Mouse (Mus musculus) hindbrain, postnatal 0 days (tissue): ENCODE measurements at regions not wholly inside any gene's neighbourhood (a gene's known extent, or its start where the extent isn't known, plus 50 kb on each side); places are given as distances from the start of the nearest gene placed in this dataset.

Experiments used
- ATAC-seq: fragments of 200-750 bp; cut with Nextera tagmentation; 2 replicates; pipeline ENCODE4 v1.8.0; 2017; ENCODE audit warnings: mild to moderate bottlenecking, moderate TSS enrichment, moderate library complexity
- DNase-seq: peaks from one replicate; pipeline ENCODE4 v3.0.0-alpha.2; 2015; ENCODE audit warnings: low spot score
- H3K27ac ChIP-seq: fragments of 300-500 bp; sonication (generic); 2 replicates; pipeline ENCODE4 v1.5.1; 2014; ENCODE audit warnings: mild to moderate bottlenecking
- H3K27me3 ChIP-seq: fragments of 300-500 bp; sonication (generic); 2 replicates; pipeline ENCODE4 v1.6.1; 2014; ENCODE audit warnings: low read length, mixed read lengths; ENCODE audit not compliant: insufficient read depth
- H3K36me3 ChIP-seq: fragments of 300-500 bp; sonication (generic); 2 replicates; pipeline ENCODE4 v1.6.1; 2014; ENCODE audit warnings: low read length, mixed read lengths; ENCODE audit not compliant: insufficient read depth
- H3K4me1 ChIP-seq: fragments of 300-500 bp; sonication (generic); 2 replicates; pipeline ENCODE4 v1.6.1; 2014; ENCODE audit warnings: antibody characterized with exemption, low read length, mixed read lengths; ENCODE audit not compliant: insufficient read depth
- H3K4me2 ChIP-seq: fragments of 300-500 bp; sonication (generic); 2 replicates; pipeline ENCODE4 v1.6.1; 2014; ENCODE audit warnings: low read depth, mild to moderate bottlenecking, low read length, moderate library complexity, mixed read lengths
- H3K4me3 ChIP-seq: fragments of 300-500 bp; sonication (generic); 2 replicates; pipeline ENCODE4 v1.5.1; 2014; ENCODE audit warnings: low read length
- H3K9ac ChIP-seq: fragments of 300-500 bp; sonication (generic); replicated peaks from 2 replicates; pipeline ENCODE4 v1.6.1; 2014; ENCODE audit warnings: mild to moderate bottlenecking, low read length, moderate library complexity, mixed read lengths
- H3K9me3 ChIP-seq: fragments of 300-500 bp; sonication (generic); 2 replicates; pipeline ENCODE4 v1.6.1; 2016; ENCODE audit warnings: low read length, mixed read lengths
- CTCF ChIP-seq: IDR thresholded peaks from 2 replicates; pipeline ENCODE4 v1.5.1; 2016; ENCODE audit warnings: antibody characterized with exemption, control low read depth, low read depth
- WGBS: fragments of 180-500 bp; shearing (Covaris S2); extraction: QIAGEN DNeasy Blood & Tissue Kit; methylation state at CpG from one replicate; pipeline ENCODE4 v1.1.7; 2014; 5-methylcytosine and 5-hydroxymethylcytosine counted together

- Histone ChIP-seq H3K27ac (no peak overlapping the region), H3K9ac (no peak overlapping the region), H3K4me2 (no peak overlapping the region), H3K9me3 (no peaks in the 10 kb centered on the region), H3K4me3 (no peak overlapping the region), H3K4me1 (no peaks in the 10 kb centered on the region), H3K36me3 (no peaks in the 10 kb centered on the region), H3K27me3 (no peaks in the 10 kb centered on the region)
- ATAC-seq (no peak), DNase-seq (peak; percentile 12)
- TF ChIP-seq CTCF: no peak
- 78% methylated on average over 3 of the region's 3 CpGs for WGBS
Observed at GRCm38 (mm10) chr13:90259071-90259742, 169.8 kb upstream of the Xrcc4 start.

- DNase-seq (no peak), ATAC-seq (no peak)
- Histone ChIP-seq H3K4me3 (no peak overlapping the region), H3K9me3 (no peaks in the 10 kb centered on the region), H3K9ac (no peak overlapping the region), H3K4me2 (no peak overlapping the region), H3K36me3 (no peaks in the 10 kb centered on the region), H3K27me3 (no peaks in the 10 kb centered on the region), H3K27ac (no peak overlapping the region), H3K4me1 (no peaks in the 10 kb centered on the region)
- 21% methylated on average over 1 of the region's 1 CpGs for WGBS
- TF ChIP-seq CTCF: no peak
Observed at GRCm38 (mm10) chr13:90252981-90253380, 163.6 kb upstream of the Xrcc4 start.

DNA sequence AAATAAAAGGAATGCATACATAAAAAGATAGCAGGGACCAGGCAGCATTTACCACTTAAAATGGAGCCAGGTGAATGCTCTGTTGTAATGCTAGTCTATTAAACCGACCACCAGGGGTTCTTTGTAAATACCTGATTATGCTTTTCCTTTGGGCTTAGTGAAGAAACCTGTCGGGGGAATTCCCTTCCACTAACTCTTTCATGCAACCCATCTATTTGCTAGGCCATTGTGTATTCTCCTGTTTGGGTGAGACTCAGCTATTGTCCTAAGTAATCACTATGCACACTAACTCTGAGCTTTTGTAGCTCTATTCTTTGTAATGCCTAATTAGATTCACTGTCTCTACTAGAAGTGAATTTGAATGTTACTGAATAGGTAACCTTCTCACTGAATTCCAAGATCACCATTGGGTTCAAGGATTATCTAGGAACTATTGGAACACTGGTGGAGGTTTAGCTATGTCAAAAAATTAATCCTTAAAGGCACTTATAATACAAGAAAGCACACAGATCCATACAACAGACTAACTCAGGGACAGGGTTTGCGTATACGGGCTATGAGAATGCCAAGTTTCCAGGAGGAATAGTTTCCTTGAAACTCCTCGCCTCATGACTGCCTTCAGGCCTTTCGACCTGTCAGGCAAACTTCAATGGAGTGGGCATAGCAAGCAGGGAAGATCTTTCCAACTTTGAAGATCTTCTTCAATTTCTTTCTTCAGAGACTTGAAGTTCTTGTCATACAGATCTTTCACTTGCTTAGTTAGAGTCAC is 156.8 kb upstream of the Xrcc4 start:
- Histone ChIP-seq H3K27ac (no peak overlapping the region), H3K36me3 (no peaks in the 10 kb centered on the region), H3K4me1 (no peaks in the 10 kb centered on the region), H3K9ac (no peak overlapping the region), H3K9me3 (no peaks in the 10 kb centered on the region), H3K4me2 (no peak overlapping the region), H3K27me3 (no peaks in the 10 kb centered on the region), H3K4me3 (no peak overlapping the region)
- 83% methylated on average over 6 of the region's 6 CpGs for WGBS
- no peak for DNase-seq
- TF ChIP-seq CTCF: no peak
- ATAC-seq: no peak

GRCm38 (mm10) chr13:90238331-90238730 is 148.9 kb upstream of the Xrcc4 start:
- Histone ChIP-seq H3K4me1 (no peaks in the 10 kb centered on the region), H3K27ac (0 out of 2 replicates have a peak overlapping the region, but pooled peaks have one; percentile 8), H3K36me3 (no peaks in the 10 kb centered on the region), H3K27me3 (no peaks in the 10 kb centered on the region), H3K4me2 (no peak overlapping the region), H3K9ac (no peak overlapping the region), H3K4me3 (no peak overlapping the region), H3K9me3 (no peaks in the 10 kb centered on the region)
- TF ChIP-seq CTCF: no peak
- 38% methylated on average over 4 of the region's 4 CpGs for WGBS
- peak; percentile 67 for DNase-seq
- no peak; the same call in 1 of the 2 replicates for ATAC-seq

DNA sequence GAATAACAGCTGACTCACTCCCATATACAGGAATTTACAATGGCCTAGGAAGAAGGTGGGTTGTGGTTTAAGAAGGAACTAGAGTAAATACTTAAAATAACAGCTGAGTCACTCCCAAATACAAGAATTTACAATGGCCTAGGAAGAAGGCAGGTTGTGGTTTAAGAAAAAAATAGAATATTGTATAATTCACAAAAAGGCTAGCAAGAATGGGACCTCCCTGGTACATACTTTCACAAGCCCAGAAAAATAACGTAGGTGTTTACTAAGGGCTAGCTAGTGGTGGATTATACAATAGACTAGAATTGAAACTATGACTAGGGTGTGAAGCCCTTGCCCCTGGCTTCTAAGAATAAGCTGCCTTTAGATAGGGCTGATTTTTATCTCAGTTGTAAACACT is 144.6 kb upstream of the Xrcc4 start:
- Histone ChIP-seq H3K4me2 (no peak overlapping the region), H3K36me3 (no peaks in the 10 kb centered on the region), H3K27ac (no peak overlapping the region), H3K4me1 (no peaks in the 10 kb centered on the region), H3K27me3 (no peaks in the 10 kb centered on the region), H3K9ac (no peak overlapping the region), H3K4me3 (no peak overlapping the region), H3K9me3 (no peaks in the 10 kb centered on the region)
- no peak for TF ChIP-seq CTCF
- DNase-seq: no peak
- WGBS: 93% methylated on average over 1 of the region's 1 CpGs
- ATAC-seq: no peak

DNA sequence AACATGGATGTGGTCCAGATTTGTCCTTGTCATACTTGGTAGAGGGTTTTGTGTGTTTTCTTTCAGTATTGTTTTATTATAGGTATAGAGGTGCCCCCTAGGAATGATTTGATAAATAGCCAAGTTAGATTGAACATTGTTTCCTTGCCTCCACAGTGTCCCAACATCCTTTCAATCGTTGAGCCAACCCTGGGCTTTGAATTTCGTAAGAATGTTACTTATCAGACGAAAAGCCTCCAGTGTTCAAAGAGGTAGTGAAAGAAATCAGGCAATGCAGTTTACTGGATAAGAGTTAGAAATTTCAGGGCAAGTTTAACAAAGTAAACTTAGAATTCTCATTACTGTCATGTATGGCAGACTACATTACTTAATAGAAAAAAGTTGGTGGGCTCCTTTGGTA is 144.2 kb upstream of the Xrcc4 start:
- 78% methylated on average over 3 of the region's 3 CpGs for WGBS
- H3K36me3 ChIP-seq: no peaks in the 10 kb centered on the region
- H3K4me3 ChIP-seq: no peak overlapping the region
- no peak overlapping the region for H3K27ac ChIP-seq
- no peak overlapping the region for H3K9ac ChIP-seq
- TF ChIP-seq CTCF: no peak
- no peaks in the 10 kb centered on the region for H3K4me1 ChIP-seq
- no peaks in the 10 kb centered on the region for H3K27me3 ChIP-seq
- H3K9me3 ChIP-seq: no peaks in the 10 kb centered on the region
- ATAC-seq (no peak), DNase-seq (no peak)
- no peak overlapping the region for H3K4me2 ChIP-seq

GRCm38 (mm10) chr13:90229106-90229505 is 139.7 kb upstream of the Xrcc4 start:
- Histone ChIP-seq H3K9ac (no peak overlapping the region), H3K4me1 (no peaks in the 10 kb centered on the region), H3K36me3 (no peaks in the 10 kb centered on the region), H3K9me3 (no peaks in the 10 kb centered on the region), H3K27me3 (no peaks in the 10 kb centered on the region), H3K27ac (no peak overlapping the region), H3K4me3 (no peak overlapping the region), H3K4me2 (no peak overlapping the region)
- ATAC-seq: no peak
- WGBS: 97% methylated on average over 2 of the region's 2 CpGs
- DNase-seq: no peak
- TF ChIP-seq CTCF: no peak
